Mouse (Mus musculus) spleen, postnatal 4 days (tissue): ENCODE measurements around the gene Creb3l1.

Experiments used
- DNase-seq, 2 experiments: peaks; one replicate each; pipeline ENCODE4 v3.0.0; 2022; ENCODE audit warnings: low spot score in 2 of 2

Gene Creb3l1

DNA sequence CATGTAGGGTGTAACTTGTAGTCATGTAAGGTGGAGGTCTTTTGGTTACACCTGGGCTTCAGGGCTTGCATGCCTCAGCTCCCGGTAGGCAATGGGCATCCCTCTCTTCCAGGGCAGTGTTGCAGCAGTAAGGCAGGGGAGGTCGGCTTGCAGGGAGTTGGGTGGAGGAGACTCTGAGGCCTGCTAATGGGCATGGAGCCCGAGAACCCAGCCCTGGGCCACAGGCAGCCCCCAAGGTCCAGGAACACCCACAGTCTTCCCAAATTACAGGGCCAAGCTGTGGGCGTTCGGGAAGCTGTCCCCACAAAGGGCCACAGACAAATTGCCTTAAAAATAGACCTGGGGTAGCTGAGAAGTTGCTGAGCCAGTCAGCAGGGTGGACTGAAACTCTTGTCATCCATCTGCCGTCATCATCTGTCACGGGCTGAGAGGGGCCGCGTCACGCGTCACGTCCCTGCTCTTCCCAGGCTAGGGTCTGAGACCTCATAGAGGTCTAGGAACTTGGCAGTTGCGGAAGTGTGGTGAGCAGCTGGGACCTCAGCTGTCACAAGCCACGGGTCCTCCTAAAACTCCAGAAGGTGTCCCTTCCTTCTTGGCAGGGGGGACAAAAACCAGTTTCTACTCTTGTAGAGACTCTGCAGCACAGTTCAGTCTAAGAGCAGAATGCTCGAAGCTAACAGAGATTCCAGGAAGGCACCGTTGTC lies 26.2 kb downstream of the Creb3l1 start:
- DNase-seq, result no peak

DNA sequence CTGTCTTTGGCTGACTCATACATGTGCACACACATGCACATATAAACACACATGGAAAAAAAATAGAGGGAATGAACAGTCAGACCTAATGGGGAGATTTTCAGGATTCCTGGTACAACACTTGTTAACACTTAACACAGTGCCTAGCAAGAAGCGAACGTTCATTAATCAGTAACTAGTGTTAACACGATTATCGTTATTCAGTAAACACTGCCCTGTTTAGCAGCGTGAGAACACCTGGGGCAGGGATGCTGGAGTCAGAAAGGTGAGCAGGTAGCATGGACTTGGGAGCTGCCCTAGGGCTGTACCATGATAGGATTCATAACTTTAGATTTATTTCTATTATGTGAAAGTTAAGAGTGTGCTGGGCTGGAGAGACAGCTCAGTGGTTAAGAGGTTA lies 28.3 kb downstream of the Creb3l1 start:
- no peak for DNase-seq

DNA sequence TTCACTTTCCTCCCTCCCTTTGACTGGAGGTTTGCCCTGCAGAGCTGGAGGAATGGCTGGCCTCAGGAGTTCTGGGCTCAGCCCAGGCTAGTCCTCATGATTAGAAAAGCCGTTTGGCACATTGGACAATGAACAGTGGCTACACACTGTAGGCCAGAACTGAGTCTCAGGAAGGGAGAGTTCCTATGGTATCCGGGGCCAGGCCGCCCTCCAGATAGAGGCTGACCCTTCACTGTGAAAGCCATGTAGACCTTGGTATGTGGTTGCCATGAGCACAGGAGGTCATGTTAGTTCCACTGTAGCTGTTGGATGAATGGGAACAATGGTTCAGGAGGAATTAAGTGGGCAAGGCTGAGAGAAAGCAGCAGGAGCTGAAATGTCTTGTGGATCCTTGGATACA lies 30.9 kb downstream of the Creb3l1 start:
- no peak for DNase-seq

DNA sequence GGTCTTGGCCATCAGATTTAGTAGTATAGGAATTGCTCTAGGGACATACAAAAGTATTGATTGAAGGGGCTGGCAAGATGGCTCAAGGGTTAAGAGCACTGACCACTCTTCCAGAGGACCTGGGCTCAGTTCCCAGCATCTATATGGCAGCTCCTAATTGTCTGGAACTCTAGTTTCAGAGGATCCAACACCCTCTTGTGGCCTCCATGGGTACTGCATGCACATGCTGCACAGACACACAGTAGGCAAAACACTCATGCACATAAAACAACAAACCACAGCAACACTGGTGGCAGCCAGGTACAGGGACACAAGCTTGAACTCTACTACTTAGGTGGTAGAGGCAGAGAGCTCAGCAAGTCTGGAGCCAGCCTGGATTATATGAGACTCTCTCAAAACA lies 34.6 kb downstream of the Creb3l1 start:
- DNase-seq, result no peak

DNA sequence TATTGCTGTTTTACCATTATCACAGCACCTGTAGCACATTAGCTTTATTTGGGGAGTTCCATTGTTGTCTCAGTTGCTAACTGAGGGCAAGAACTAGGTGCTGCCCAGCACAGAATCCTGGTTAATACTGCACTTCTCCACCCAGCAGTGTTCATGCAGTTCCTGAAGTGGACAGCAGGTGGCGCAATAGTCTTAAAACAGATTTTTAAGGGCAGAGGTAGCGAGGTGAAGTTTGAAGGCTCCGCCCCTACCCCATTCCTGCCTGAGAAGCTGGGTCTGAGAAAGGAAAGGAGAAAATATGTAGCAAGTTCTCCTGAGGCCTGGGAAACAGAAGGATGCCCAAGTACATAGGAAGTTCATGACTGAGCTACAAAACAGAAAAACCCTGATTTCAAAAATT lies 36.8 kb downstream of the Creb3l1 start:
- DNase-seq, result peak; percentile 80 to 93

DNA sequence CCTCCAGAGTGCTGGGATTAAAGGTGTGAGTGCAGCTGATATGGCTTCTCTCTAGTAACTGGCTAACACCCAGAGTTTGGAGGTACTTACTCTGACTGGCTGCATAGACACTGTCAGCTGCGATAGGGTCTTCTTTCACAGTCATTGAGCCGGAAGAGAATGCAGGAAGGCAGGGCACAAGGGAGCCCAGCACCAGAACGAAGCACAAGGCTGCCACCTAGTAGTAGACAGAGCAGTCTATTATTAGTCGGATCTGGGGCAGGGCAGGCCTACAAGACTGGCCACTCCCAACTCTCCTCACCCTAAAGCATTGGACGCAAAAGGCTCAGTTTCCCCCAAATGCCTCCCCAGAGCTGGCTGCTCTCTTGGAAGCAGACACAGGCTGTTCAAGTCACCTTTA lies 38.2 kb downstream of the Creb3l1 start:
- DNase-seq, result no peak

DNA sequence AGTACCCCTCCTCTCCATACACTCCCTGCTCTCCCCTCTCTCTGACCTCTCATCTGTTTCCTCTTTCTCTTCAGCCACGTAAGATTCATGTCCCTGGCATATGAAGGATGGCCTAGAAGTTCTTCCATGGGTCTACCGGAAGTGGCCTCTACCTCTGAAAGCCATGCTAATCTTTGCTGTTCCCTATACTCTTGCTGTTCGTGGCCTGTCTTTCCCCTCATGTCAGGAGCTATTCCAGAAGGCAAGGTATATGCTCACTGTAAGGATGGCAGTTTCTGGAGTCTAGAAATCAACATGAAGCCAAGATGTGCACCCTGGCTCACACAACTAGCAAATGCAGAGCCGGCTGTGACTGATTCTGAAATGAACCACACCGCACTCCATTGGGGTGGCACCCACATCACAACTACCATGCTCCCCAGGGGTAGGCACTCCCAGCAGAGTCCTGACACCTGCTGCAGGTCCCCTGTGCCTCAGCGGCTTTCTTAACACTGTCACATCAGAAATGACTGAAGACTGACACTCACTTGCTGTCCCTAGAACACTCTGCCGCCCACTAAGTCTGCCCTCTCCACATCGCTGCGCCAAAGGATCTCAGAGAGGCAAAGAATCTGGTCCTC lies 39.3 kb downstream of the Creb3l1 start:
- no peak for DNase-seq

DNA sequence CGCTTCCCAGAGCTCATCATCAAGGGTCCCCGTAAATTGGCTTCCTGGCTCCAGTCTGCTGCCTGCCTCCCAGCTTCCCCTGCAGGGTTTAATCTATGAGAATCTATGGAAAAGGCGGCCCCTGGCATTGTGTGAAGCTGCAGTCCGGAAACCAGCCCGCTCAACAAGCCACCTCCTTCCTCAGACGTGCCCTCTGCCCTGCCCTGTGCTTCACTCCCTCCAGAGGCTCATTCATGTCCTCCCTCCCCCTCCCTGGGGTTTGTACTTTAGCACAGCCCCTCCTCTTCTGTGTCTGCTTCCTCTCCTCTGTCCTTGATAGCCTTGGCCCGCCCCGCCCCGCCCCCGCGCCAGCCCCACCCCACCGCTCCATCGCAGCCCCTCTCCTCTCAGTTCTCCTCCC lies 39.9 kb downstream of the Creb3l1 start:
- peak in 1 of 2 experiments; percentile 63 for DNase-seq

DNA sequence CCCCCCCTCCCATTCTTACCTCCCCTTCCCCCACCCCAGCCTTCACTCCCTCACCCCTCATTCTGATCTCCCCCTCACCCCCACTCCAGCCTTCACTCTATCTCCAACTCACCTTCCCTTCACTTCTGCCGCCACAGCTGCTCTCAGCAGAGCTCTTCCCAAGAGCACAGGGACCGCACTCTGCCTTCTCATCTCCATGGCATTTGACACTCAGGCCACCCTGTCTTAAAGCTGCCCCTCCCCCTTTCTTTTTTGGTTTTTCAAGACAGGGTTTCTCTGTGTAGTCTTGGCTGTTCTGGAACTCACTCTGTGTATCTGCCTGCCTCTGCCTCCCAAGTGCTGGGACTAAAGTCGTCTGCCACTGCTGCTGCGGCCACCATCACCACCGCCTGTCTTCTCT lies 43.5 kb downstream of the Creb3l1 start:
- no peak for DNase-seq

DNA sequence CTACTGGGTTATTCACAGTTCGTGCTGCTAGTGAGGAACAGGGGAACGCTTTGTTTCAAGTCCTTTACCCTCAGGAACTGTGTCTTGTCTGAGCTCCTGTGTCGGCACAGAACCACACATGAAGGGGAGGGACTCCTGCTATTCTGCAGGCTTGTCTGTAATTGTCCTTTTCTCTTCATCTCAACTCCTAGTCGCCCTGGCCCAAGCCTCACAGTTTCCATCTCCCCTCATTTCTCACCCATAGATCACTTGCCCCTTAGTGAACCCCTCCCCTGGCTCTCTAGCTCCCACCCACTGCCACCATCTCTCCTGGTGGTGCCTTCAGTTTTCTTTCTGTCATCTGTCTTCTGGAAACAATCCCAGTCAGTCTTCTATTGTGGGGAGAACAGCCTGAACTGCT lies 44.1 kb downstream of the Creb3l1 start:
- DNase-seq, result no peak

DNA sequence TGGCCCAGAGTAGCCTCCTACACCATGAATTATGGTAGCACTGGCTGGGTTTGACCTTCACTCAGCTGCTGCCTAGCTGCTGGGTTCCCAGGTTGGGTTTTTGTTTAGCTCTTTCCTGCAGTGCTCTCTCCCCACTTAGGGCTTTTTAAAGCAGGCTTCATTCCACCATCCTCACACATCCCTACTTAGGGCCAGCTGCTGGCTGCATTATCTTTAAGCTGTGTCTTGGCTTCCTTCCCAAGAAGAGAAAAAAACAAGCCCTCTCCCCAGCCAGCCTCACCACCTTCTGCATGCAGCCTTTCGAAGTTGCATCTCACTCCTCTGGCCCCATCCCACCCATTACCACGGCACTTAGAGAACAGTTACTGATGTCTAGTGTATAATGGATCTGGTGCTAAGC lies 45.8 kb downstream of the Creb3l1 start:
- no peak for DNase-seq

DNA sequence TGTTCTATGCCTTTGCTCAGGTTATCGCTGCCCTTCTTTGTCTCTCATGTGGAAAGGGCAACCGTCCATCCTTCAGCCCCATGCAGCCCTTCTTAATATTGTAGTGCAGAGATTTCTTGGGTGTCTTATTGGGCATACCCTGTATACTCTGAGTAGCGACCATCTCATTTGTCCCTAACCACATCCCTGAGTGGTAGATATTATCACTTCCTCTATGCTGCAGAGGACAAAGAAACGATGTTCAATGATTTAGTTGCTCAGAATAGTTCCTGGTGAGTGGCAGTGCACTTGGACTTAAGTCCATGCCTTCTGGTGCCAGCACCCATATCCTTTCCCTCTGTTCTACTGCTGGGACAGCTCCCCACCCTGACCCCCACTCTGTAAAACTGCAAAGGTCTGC lies 46.3 kb downstream of the Creb3l1 start:
- no peak for DNase-seq

DNA sequence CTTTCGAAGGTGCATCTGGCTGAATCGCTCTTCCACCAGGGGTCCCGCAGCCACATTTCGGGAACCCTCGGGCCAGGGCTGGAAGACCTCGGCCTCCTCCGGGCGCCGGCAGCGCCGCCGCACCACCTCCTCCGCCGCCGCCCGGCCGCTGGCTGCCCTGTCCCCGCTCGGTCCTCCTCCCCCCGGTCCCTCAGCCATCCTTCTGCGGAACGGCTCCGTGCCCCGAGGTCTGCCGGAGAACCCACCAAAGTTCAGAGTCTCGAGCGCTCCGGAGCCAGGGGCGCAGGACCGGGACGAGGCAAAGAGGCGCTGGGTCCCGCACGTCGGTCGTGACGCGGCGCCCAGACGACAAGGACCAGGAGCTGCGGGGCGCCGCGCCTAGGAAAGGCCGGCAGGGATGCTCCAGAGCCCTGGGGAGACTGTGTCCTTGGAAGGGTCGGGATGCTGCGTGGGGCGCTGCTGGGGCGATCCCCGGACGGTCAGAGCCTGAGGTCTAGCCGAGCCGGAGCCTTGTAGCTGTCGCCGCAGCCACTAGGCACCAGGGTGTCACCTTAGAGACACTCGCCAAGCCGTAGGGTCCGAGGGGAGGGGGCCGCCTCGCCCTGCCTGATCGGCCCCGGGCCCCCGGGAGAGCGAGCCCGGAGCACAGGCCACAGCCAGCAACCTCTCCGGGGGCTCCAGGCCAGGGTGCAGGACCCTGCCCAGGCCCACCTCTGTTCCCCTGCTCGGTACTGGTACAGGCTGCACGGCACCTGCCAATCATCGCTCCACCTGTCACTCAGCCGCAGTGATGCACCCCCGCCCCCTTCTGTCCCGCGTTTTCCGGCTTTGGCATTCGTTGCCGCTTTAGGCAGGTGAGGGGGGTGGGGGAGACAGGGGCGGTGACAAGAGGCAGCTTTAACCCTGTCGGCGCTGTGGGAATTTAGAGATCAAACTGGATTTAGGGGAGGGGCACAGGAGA lies 48.4 kb downstream of the Creb3l1 start, which contains the start of gene Dgkz:
Gene Dgkz, minus strand, starts transcription at position 284 of the 961 bp plus-strand sequence.
- DNase-seq, result no peak

DNA sequence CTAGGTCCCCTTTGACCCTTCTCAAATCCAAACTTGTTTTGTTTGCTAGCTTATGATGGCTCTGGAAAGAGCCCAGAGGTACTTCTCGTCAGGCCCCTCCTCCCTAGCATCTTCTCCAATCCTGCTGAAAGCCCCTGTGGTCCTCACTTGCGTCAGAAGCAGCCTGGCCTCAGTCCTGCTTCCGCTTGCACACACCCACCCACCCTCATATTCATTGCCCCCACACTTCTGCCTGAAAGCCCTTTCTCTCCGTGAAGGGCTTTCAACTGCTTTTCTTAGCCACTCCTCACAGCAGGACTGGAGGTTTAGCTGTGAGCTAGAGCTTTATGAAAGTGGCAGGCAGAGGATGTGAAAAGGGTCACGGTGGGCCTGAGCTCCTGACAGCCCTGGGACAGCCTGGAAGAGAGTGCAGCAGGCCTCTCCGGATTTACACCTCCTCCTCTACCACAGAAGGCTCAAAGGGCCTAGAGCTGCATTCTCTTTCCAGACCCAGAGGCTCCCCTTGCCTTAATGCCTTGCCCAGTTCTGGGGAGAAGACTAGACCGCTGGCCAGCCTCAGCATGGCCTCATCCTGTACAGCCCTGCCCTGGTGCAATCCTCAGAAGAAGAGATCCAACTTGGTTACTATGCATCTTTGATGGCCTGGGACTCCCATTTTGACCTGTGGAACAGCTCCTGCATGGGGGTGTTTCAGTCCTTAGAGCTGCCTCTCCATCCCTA lies 50.7 kb downstream of the Creb3l1 start:
- no peak for DNase-seq

DNA sequence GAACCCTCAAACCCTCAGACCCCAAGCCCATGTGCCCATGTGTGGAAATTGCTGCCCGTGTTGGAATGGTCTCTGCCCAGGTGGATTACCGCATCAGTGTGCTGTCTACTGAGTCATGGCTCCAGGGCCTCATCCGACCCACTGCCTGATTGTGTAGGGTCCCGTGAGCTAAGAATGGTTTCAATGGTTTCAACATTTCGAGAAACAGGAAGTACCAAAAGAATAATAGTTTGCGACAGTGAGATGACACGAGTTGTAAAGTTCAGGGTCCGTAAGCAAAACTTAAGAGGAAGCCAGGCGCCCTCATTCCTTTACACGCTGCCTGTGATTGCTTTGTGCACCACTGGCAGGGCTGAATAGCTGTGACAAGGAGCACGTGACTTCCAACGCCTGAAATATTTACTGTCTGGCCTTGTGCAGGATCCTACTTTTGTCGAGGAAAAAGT lies 52.2 kb downstream of the Creb3l1 start:
- no peak for DNase-seq

DNA sequence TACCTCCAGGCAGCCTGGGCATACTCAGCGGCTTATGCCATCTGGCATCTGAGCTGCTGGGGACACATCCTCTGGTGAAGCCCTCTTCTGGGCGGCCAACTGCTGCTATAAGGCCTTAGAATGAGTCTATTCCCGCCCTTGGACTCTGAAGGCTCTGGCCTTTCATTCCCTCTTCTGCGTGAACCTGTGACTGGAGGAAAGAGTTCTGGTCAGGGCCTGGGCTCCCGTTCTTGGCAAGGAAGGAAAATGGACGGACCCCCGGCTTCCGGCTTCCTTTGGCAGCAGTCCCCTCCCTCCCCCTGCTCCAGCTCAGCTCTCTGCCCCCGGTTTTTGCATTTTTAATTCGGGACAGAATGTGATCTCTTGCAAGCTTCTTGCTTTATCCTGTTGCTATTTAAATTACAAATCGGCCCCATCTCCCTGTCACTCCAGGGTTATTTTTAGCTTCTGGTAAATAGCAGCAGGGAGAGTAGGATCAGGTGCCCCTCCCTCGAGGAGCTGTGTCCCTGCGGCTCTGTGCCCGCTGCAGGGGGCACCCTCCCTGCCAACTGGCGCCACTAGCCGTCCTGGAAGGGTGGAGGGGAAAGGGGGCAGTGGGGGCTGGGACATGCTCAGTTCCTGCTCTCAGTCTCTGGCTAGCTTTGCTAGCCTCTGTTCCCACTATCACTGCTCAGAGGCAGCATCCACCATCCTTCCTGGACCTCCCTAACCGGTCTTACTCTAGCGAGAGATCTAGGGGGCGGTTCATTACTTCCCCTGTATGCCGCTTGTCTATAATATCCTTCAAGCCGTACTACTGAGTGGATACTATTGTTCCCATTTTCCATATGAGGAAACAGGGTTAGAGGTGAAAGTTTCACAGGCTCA lies 52.8 kb downstream of the Creb3l1 start:
- DNase-seq, result no peak

DNA sequence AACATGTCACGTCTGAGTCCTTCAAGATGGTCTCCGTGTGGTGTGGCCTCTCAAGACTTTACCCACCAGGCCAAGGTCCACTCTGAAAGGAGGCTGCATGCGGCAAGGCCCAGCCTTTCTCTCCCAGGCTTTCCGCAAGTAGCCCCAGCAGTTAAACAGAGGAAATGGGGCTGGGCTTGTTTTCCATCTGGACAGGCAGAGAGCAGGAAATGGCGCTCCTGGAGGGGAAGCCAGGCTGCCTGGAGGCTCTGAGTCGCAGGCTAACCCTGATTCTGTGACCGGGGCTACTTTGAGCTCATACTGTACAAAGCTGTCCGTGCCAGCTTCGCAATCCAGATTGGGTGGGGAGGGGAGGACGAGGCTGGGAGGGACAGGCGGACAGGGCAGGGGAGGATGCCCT lies 56.3 kb downstream of the Creb3l1 start:
- no peak for DNase-seq

DNA sequence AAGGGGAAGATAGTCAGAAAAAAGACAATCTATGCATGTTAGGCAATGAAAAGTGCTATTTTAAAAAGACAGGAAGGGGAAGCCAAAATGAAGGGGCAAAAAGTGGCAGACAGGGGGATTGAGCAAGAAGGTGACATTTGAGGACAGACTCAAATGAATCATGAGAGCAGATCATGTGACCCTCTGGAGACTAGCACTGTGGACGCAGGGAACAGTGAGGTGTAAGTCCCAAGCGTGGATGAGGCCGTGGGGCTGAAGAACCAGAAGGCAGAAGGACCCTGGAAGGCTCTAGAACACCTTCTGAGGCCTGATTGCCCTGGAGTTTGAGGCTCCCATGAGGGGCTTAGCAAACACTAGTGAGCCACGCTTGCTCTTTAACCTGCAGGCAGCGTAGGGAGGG lies 57.9 kb downstream of the Creb3l1 start:
- peak in 1 of 2 experiments; percentile 59 for DNase-seq

DNA sequence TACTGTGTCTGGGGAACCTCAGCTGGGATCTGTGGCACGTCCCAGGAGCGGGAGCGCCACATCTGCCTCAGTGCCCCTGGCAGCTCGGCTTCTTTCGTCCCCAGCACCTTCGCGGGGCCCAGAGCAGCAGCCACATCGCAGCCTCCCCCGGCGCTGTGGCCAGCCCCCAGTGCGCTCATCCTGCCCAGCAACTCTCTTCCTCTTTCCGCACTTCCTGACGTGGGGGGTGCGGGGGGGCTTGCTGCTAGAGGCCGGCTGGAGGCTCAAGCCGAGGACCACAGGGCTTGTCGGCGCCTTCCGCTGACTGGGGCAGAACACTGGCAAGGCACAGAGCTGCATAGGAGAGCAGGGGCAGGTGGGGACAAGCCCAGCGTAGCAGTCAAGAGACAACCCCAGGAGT lies 58.9 kb downstream of the Creb3l1 start:
- DNase-seq, result peak; percentile 74 to 85

DNA sequence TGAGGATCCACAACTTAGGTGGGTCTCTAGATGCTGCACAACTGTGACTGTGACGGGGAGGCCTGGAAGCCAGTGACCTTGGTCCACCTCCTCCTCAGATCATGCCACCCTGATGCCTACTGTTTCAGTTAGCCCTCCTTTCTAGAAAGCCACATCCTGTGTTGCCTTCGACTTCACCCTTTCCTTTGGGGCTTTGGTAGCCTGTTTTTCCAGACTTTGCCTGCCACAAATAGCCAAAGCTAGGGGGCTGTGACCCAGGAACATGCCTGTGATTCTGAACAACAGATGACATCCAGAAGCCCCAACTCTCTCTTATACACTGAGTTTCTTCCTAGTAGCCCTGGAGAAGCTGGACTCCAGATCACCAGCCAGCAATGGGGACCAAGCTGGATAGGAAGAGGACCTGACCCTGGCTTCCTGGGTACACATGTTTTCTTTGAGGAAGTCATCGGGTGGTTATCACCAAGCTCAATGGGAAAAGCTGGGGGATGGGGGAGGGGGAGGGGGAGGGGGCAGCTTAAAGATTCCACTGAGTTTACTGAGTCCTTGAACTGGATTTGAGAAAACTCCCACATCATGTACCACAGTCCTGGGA lies 59.6 kb downstream of the Creb3l1 start:
- DNase-seq, result peak in 1 of 2 experiments; percentile 62
